Mouse (Mus musculus) G1E (cell line): ENCODE data around the gene Fbxo6.

Experiments used
- CTCF ChIP-seq: IDR thresholded peaks from 2 replicates; pipeline ENCODE4 v1.5.1; 2012; ENCODE audit warnings: low read depth, low read length, inconsistent platforms, mixed read lengths
- GATA1 ChIP-seq: IDR thresholded peaks from 2 replicates; pipeline ENCODE4 v1.6.1; 2012; ENCODE audit warnings: borderline replicate concordance, low read length, inconsistent platforms, mixed read lengths
- GATA2 ChIP-seq: IDR thresholded peaks from 2 replicates; pipeline ENCODE4 v1.6.1; 2012; ENCODE audit warnings: low read depth, low read length, inconsistent platforms, borderline replicate concordance
- POLR2AphosphoS5 ChIP-seq: IDR thresholded peaks from 2 replicates; pipeline ENCODE4 v1.6.1; 2012; ENCODE audit warnings: low read depth, low read length, inconsistent platforms; ENCODE audit not compliant: insufficient replicate concordance
- TAL1 ChIP-seq: conservative IDR thresholded peaks from 2 replicates; pipeline ENCODE4 v1.6.1; 2012; ENCODE audit warnings: low read depth, low read length, inconsistent platforms, mixed read lengths

DNA sequence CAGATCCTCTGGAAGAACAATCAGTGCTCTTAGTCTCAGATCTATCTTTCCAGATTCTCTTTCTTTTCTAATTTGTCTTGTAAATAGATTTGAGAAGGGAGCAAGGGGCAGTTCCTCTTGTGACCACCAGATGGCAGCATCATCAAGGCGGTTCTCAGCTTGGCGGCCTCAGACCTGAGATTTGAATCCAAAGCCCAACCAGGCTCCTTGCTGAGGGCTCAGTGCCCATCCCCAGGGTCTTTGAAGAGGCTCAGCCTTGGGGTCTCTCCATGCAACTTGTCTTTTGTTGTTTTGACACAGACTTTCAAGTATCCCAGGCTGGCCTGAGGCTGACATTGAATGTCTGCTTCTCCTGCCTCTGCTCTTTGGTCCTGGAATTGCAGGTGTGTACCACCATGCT, 18.9 kb upstream of the Fbxo6 start:
- TF ChIP-seq CTCF (peak; percentile 97), TAL1 (no peak), GATA1 (no peak), GATA2 (no peak), POLR2AphosphoS5 (no peak)
